Mouse (Mus musculus): ENCODE measurements around the gene Tcf7l2.

- no peak for TF ChIP-seq CTCF (conservative IDR thresholded peaks at IDR 0.05 in 1 of 2, IDR thresholded peaks at IDR 0.05 in 1 of 2; ENCODE audit: low read depth in 2 of 2, low read length in 2 of 2)
- no peak for TF ChIP-seq MEF2A (IDR thresholded peaks at IDR 0.05; ENCODE audit: borderline replicate concordance, low read depth, low read length)
- TF ChIP-seq POLR2A (IDR thresholded peaks at IDR 0.05; ENCODE audit: low read depth, low read length): no peak
- no peak for TF ChIP-seq MAZ (IDR thresholded peaks at IDR 0.05; ENCODE audit: low read depth, low read length)
- no peak for TF ChIP-seq JUN (IDR thresholded peaks at IDR 0.05; ENCODE audit: insufficient read depth, low read depth, low read length)
- TF ChIP-seq ZNF384 (IDR thresholded peaks at IDR 0.05; ENCODE audit: low read depth, low read length): no peak
- TF ChIP-seq CHD1 (IDR thresholded peaks at IDR 0.05; ENCODE audit: low read depth, low read length): no peak
- TF ChIP-seq IRF4 (IDR thresholded peaks at IDR 0.05; ENCODE audit: low read depth, low read length): no peak
- TF ChIP-seq UBTF (IDR thresholded peaks at IDR 0.05; ENCODE audit: low read depth, low read length): no peak
- TF ChIP-seq MXI1 (IDR thresholded peaks at IDR 0.05; ENCODE audit: low read depth, low read length): no peak
- no peak for TF ChIP-seq HCFC1 (IDR thresholded peaks at IDR 0.05; ENCODE audit: low read depth, low read length)
- no peak for TF ChIP-seq MAX (IDR thresholded peaks at IDR 0.05; ENCODE audit: low read length)
- no peak for TF ChIP-seq TCF12 (IDR thresholded peaks at IDR 0.05; ENCODE audit: low read depth, low read length)
Observed at GRCm38 (mm10) chr19:55860009-55860743, 118.6 kb downstream of the Tcf7l2 start.

Measured in CH12.LX (cell line).